Mouse (Mus musculus) layer of hippocampus, adult 2 months (tissue): Measurements from ENCODE around the gene Nectin1. TPM values are rescaled to one million over a fixed set of nuclear protein-coding genes. Genes with fewer than 3 reads are reported as not detected.

Source experiments
- DNase-seq, 2 experiments: peaks; one replicate each; pipeline ENCODE4 v3.0.0; 2022; ENCODE audit warnings: low spot score in 2 of 2
- H3K27ac ChIP-seq: fragments of 200-600 bp; 2 replicates; pipeline ENCODE4 v1.8.1; 2022
- H3K4me3 ChIP-seq: fragments of 200-600 bp; 2 replicates; pipeline ENCODE4 v1.8.1; 2022; ENCODE audit warnings: mild to moderate bottlenecking
- CTCF ChIP-seq: fragments of 200-600 bp; conservative IDR thresholded peaks from 2 replicates; pipeline ENCODE4 v1.8.1; 2022; ENCODE audit warnings: antibody characterized with exemption, mild to moderate bottlenecking, moderate library complexity
- total RNA-seq, 2 experiments: library from RNA; stranded (reverse); gene quantifications; 2 replicates each; pipeline ENCODE4 v1.2.3; 2021

Nectin1 gene
- total RNA-seq, 2 experiments from 2014 or later = 67.2 to 72.6 TPM

DNA sequence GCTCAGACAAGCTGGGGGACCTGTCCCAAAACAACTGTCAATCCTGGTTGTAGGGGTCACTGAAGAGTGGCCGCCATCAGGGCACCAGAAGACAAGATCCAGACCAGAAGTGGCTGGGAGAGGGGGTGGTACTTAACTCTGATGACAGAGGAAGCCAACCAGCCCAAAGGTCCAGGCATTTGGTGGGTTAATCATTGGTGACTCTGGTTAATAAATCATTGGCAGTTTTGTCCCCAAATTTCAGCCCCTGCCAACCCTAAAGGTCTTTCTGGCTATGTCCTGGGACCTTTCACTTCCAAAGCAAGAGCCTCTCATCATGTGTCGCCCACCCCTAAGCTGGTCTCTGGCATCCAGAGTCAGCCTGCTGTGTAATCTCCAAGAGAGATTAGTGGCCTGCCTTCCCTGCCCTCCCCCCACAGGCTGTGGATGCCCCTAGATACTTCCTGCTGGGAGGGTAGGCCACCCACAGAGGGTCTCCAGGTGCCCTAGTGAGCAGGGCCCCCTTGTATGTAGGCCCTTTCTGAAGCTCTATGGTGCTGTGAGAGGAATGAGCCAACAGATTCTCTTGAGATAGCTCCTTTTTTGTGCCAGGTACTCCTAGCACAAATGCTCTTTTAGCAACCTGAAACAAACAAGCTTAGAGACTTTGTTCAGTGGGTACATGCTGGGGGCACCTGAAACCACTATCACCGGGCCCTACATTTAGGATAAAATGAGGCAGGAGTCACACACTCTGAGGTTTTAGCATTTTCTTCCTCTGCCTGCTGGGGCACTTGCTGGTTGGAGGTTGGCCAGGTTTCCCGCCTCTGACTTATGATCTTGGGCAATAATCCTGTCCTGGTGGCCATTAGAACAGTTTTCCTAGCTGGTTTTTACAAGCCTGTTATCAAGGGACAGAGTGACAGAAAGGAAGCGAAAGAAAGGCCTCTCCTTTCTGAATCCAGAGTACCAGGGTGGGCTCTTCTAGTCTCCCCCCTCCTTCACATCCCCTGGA lies 14.5 kb downstream of the Nectin1 start:
- no peak for TF ChIP-seq CTCF
- Histone ChIP-seq H3K4me3 (no peak overlapping the region), H3K27ac (no peak overlapping the region)
- no peak for DNase-seq

DNA sequence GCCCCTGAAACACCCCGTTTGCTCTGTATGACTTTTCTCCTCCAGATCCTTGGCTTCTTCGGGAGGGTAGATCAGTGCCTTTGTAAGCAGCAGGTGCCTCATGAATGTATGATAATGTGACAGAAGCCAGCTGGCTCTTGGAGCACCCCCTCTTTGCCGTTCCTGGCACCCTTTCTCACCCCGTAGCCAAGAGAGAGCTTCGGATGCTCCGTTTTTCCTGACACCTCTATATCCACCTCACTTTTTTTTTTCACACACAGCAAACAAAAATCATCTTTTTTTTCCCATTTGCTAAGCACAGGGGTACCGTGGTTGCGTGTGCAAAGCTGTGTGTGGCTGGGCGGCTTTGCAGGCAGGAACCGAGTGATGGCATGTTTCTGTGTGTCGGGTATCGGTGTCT lies 16.3 kb downstream of the Nectin1 start:
- TF ChIP-seq CTCF = no peak
- Histone ChIP-seq H3K4me3 (no peak overlapping the region), H3K27ac (peak overlapping the region; percentile 50)
- DNase-seq = no peak

DNA sequence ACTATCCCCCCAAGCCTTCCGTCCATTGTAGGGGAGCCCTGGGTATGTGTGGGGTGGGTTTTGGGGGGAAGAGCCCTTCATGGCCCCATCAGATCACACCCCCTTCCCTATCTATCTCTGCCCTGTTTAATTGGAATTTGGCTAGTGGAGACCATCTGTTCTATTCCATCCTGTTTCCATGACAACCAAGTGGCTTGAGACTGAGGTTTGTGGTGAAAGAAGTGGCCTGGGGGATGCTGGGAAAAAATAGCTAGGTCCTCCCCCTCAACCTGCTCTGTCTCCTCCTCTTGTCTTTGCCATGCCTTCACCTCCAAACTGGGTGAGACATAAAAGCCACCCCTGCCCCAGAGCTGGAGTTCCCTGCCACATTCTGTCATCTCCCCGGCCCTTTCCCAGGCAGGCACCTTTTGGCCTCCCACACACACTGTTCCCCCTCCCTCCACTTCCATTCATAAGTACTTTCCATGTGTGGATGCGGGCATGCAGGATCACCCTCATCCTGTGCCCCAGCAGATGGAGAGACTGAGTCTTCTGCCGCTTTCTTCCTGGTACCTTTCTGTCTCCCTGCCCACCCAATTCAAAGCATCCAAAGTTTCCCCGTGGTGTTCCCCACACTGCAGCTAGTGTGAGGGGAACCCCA lies 17.5 kb downstream of the Nectin1 start:
- TF ChIP-seq CTCF = no peak
- peak; percentile 45 to 68 for DNase-seq
- peak overlapping the region; percentile 50 for H3K27ac ChIP-seq
- H3K4me3 ChIP-seq = no peak overlapping the region; the same call in 1 of the 2 replicates

DNA sequence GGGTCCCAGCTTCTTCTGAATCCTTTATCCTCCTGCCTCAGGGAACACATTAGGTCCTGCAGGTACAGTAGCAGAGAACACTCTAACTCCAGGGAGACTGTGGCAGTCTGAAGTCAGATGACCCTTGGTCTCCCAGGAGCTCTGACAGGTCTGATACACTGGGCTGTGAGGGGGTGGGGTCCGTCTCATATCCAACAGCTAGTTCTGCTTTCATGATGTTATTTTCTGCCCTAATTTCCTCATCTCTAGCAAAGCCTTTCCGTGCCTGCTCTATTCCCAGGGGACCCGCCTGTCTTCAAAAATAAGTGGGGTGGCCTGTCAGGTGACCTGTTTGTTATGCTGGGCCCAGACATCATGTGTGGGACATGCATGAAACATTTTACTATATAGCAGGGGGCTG lies 18.2 kb downstream of the Nectin1 start:
- Histone ChIP-seq H3K4me3 (no peak overlapping the region), H3K27ac (peak overlapping the region; percentile 50; the same call in 1 of the 2 replicates)
- no peak for DNase-seq
- no peak for TF ChIP-seq CTCF

DNA sequence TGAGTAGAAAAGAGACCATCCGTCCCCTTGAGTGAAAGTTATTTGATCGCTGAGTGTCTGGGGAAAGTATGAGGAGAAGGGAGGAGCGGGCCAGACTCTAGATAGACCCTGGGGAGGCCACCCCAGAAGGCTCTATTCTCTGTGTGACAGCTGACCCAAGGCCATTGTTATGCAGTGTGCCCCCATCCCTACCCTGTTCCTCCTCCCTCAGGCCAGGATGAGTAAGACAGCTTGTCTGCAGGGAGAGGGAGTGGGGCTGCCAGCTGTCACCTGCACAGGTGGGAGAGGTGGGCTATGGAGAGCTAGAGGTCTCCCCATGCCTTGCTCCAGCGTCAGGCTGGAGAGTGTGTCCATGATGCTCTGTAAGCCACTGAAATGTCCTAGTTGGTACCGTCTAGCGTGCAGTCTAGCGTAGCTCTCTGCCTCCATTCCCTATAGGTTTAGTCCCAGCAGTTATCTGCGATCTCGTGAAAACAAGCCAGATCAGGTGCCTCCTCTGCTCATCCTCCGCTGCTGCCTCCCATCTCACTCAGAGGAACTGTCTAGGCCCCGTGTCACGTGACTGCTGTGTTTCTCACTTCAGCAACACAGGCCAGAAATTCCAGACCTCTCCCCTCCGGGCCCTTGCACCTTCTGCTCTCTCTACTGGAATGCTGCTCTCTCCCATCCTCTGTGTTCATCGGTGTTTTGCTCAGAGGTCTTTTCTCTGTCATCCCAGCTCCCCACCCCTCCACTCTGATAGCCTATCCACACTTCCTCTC lies 21.8 kb downstream of the Nectin1 start:
- H3K4me3 ChIP-seq = no peak overlapping the region
- TF ChIP-seq CTCF = no peak
- DNase-seq = no peak
- no peak overlapping the region for H3K27ac ChIP-seq

DNA sequence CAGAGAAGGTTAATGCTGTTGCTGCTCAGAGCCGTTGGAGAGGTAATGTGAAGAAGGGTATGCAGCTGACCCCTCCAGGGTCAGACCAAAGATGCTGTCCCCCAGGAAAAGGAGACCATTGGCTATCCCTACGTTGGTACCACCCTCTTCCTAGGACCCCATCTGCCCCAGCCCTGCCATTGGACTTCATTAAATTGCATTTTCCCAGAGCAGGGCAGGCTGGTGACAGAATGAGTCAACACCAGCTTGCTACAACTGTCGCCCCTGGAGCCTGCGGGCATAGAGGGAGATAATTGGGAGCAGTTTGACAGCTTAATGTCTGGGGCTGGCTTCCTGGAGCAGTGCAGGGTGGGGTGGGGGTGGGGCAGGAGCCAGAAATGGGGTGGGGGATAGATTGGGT lies 25.0 kb downstream of the Nectin1 start:
- Histone ChIP-seq H3K27ac (no peak overlapping the region), H3K4me3 (no peak overlapping the region)
- no peak for DNase-seq
- no peak for TF ChIP-seq CTCF

DNA sequence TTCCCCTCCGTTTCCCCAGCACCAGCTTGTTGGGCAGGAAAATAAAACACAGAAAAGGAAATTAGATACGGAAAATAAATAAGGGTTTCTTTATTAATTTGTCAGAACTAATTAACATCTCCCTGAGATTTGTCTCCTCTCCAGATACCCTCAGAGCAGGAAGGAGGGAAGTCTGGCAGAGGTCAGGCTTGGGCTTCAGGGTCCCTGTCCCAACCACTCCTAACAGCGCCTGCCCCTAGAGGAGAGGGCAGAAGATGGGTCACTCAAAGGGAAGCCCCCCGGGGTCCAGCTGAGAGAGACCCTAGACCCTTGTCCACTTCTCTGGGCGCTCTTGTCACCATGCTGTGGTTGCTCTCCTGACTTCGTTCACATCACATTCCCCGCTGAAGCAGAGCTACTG lies 25.4 kb downstream of the Nectin1 start:
- Histone ChIP-seq H3K27ac (no peak overlapping the region), H3K4me3 (no peak overlapping the region)
- no peak for DNase-seq
- TF ChIP-seq CTCF = no peak

DNA sequence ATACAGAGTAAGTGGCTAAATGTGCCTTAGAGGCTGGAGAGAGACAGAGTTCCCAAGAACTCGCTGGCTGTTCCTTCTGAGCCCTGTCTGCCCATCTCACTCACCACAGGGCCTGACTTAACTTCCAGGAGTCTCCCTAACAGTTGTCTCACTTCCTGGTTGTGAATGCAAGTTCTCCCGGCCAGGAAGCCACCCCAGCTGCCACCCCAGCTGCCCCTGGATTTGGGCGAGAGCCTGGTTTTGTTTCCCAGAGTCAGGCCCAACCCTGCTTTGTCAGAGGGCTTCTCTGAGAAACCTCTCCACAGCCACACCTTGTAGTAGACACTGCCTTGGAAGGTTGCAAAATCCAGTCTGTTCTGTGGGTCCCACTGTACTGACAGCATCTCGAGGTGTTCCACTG lies 26.2 kb downstream of the Nectin1 start:
- no peak for DNase-seq
- H3K27ac ChIP-seq = no peak overlapping the region
- TF ChIP-seq CTCF = no peak
- no peak overlapping the region for H3K4me3 ChIP-seq

DNA sequence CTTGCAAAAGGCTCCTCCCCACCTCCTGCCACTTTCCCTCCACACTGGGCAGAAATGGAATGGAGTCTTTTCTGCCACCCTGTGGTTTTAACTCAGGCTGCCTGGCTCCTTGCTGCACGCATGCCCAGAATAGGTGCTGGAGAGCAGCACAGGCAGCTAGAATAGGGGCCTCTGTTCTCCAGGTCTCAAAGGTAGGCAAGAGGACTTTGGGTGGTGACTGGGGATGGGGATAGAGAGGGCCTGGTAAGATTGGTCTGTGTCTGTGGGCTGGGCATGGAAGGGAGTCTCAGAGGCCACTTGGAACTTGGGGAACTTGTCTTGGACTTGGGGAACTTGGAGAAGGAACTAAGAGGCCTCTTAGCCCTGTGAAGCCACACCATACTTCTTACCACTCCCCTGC lies 27.3 kb downstream of the Nectin1 start:
- Histone ChIP-seq H3K4me3 (no peak overlapping the region), H3K27ac (no peak overlapping the region)
- peak; percentile 21; the same call in 1 of the 2 replicates for TF ChIP-seq CTCF
- no peak for DNase-seq

DNA sequence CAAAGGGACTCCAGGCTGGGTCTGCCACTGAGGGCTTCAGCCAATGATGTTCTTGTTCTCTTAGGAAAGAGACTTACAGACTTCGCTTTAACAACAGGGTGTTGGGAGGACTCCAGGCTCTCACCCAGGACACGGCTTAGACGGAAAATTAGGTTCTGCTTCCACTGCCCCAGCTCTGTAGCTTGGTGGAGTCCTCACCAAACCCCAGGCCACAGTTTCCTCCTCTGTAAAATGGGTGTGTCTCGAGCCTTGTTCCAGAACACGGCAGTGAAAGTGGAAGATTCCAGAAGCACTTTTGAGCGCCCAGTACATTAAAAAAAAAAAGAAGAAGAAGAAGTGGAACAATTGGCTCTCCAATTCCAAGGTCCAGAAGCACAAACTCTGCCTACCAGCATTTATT lies 28.7 kb downstream of the Nectin1 start:
- DNase-seq = no peak
- Histone ChIP-seq H3K27ac (no peak overlapping the region), H3K4me3 (no peak overlapping the region)
- TF ChIP-seq CTCF = no peak

DNA sequence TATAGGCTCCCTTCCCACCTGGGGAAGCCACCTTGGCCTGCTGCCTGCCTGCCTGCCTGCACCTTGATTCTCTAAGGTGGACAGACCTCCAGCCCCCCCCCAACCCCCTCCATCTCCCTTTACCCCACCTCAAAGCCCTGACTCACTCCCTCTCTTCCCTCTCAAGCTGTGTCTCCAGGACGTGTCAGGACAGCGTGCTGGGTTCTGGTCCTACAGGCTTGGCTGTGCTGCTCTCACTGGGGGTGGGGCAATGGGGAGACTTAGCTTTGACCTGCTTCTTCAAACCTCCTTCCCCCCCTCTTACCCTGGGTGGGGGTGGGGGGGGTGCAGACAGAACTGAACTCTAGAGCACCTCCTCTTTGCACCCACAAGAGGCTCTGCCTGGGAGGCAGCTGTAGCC lies 29.7 kb downstream of the Nectin1 start:
- DNase-seq = no peak
- Histone ChIP-seq H3K27ac (no peak overlapping the region), H3K4me3 (no peak overlapping the region)
- no peak for TF ChIP-seq CTCF

DNA sequence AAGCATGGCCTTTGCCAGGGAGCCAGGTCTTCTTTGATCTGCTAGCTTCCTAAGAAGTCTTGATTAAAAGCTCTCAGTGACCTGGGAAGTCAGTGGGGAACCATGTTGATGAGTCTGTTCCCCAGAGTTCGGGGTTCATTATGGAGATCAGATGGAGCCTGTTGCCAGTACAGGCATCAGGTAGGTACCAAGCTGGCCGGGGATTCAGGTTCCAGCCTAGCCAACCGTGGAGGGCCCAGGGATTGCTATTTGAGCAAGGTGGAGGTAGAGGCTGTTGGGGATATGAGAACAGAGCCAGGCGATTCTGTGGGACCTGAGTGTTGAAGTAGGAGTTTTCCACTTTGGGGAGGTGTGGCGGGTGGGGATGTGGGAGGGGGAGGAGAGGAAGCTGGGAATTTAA lies 30.6 kb downstream of the Nectin1 start:
- no peak for TF ChIP-seq CTCF
- no peak overlapping the region for H3K4me3 ChIP-seq
- DNase-seq = no peak
- H3K27ac ChIP-seq = no peak overlapping the region

DNA sequence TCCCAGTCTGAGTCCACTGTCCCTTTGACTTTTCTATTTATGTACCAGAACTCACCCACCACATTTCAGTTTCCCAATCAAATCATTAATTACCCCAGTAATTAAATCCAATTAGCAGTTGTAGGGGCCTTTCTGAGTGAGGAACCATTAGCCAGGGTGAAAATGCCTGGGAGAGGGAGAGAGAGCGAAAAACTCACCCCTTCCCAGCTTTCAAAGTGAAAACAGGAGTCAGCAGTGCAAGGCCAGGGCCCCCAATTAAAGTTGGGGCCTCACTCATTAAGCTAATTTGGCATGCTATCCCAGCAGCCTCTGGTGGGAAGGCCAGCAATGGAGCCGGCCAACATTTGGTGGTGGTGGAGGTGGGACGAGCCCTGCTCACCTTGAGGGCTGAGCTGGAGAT lies 32.4 kb downstream of the Nectin1 start:
- no peak for TF ChIP-seq CTCF
- Histone ChIP-seq H3K4me3 (no peak overlapping the region), H3K27ac (no peak overlapping the region)
- peak in 1 of 2 experiments; percentile 14 for DNase-seq
